Mouse (Mus musculus) embryo, embryonic 11 days (tissue): ENCODE results near the gene Fgfr2.

ENCODE experiments used
- DNase-seq: peaks from one replicate; pipeline ENCODE4 v3.0.0-alpha.2; 2015

The Fgfr2 gene

GRCm38 (mm10) chr7:132597251-132598041, 525.7 kb downstream of the Fgfr2 start:
- peak; percentile 78 for DNase-seq

GRCm38 (mm10) chr7:132596557-132597250, 526.4 kb downstream of the Fgfr2 start:
- peak; percentile 24 for DNase-seq

- no peak for DNase-seq
Measured at GRCm38 (mm10) chr7:132595787-132596186, 527.4 kb downstream of the Fgfr2 start.

- no peak for DNase-seq
Measured at GRCm38 (mm10) chr7:132594325-132594724, 528.8 kb downstream of the Fgfr2 start.

GRCm38 (mm10) chr7:132593762-132594161, 529.4 kb downstream of the Fgfr2 start:
- no peak for DNase-seq

- no peak for DNase-seq
Measured at GRCm38 (mm10) chr7:132589610-132590009, 533.5 kb downstream of the Fgfr2 start.

- no peak for DNase-seq
Measured at GRCm38 (mm10) chr7:132587167-132587566, 536.0 kb downstream of the Fgfr2 start.

GRCm38 (mm10) chr7:132585695-132586491, 537.3 kb downstream of the Fgfr2 start:
- DNase-seq: no peak

GRCm38 (mm10) chr7:132581441-132581840, 541.7 kb downstream of the Fgfr2 start:
- DNase-seq: no peak

GRCm38 (mm10) chr7:132580511-132580910, 542.6 kb downstream of the Fgfr2 start:
- DNase-seq: no peak

GRCm38 (mm10) chr7:132576891-132577290, 546.3 kb downstream of the Fgfr2 start:
- no peak for DNase-seq

GRCm38 (mm10) chr7:132576116-132576650, 547.0 kb downstream of the Fgfr2 start, which contains the start of gene Oat:
Gene Oat (minus strand): TSS chr7:132576398.
- DNase-seq: peak; percentile 99

- DNase-seq: peak; percentile 92
Measured at GRCm38 (mm10) chr7:132575623-132576022, 547.5 kb downstream of the Fgfr2 start.

- no peak for DNase-seq
Measured at GRCm38 (mm10) chr7:132574646-132575045, 548.5 kb downstream of the Fgfr2 start.

GRCm38 (mm10) chr7:132573205-132573604, 549.9 kb downstream of the Fgfr2 start:
- peak; percentile 11 for DNase-seq

- no peak for DNase-seq
Measured at GRCm38 (mm10) chr7:132572738-132573137, 550.4 kb downstream of the Fgfr2 start.

GRCm38 (mm10) chr7:132571481-132571880, 551.7 kb downstream of the Fgfr2 start:
- no peak for DNase-seq

- no peak for DNase-seq
Measured at GRCm38 (mm10) chr7:132570071-132570470, 553.1 kb downstream of the Fgfr2 start.

- DNase-seq: no peak
Measured at GRCm38 (mm10) chr7:132568817-132569216, 554.3 kb downstream of the Fgfr2 start.

GRCm38 (mm10) chr7:132565831-132566230, 557.3 kb downstream of the Fgfr2 start:
- no peak for DNase-seq

GRCm38 (mm10) chr7:132559138-132559766, 563.9 kb downstream of the Fgfr2 start:
- no peak for DNase-seq

GRCm38 (mm10) chr7:132558141-132558736, 564.9 kb downstream of the Fgfr2 start:
- DNase-seq: no peak
